Mouse (Mus musculus) gastrocnemius, adult 18-20 months (tissue): ENCODE measurements around the gene Atpaf1. TPM values are rescaled to one million over a fixed set of nuclear protein-coding genes. Genes with fewer than 3 reads are reported as not detected.

Source experiments
- DNase-seq: peaks from one replicate; pipeline ENCODE4 v3.0.0; 2021; ENCODE audit warnings: low spot score
- total RNA-seq, 2 experiments: library from RNA; stranded (reverse); gene quantifications; 2 replicates each; pipeline ENCODE4 v1.2.3; 2021

Gene Atpaf1
- total RNA-seq, 2 experiments from 2014 or later, result 56.9 to 58.7 TPM

DNA sequence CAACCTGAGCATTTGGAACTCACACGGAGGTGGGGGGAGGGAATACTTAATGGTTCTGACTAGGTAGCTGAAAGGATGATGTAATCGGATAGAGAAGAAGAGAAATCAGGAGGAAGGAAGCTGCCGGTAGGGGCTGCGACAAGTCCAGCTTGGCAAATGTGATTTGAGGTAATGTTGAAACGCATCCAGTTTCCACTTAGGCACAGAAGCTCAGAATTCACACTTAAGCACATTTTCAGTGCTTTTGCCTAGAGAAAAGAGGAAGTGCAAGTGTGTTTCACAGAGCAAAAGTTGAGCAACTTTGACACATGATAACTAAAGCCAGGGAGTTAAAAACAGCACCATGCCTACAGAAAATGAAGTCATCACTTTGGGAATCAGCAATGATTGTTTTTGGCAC, 62.8 kb downstream of the Atpaf1 start:
- DNase-seq, result no peak

DNA sequence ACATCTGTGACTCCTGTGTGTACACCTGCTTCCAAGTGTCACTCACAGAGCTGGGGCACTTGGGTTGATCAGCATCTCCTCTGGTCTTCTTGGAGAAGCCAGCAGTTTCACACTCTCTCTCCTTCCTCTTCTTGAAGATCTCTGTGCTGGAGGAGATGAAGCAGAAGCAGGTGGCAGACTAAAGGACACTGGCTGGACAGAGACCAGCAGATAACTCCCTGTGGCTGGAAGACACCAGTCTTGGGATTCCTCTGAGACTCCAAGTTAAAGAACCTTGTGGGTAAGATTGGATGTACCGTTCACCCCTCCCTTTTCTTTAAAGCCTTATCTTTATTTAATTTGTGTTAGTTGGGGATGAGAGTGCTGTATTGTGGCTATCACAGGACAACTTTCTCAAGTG, 63.5 kb downstream of the Atpaf1 start:
- DNase-seq, result no peak

DNA sequence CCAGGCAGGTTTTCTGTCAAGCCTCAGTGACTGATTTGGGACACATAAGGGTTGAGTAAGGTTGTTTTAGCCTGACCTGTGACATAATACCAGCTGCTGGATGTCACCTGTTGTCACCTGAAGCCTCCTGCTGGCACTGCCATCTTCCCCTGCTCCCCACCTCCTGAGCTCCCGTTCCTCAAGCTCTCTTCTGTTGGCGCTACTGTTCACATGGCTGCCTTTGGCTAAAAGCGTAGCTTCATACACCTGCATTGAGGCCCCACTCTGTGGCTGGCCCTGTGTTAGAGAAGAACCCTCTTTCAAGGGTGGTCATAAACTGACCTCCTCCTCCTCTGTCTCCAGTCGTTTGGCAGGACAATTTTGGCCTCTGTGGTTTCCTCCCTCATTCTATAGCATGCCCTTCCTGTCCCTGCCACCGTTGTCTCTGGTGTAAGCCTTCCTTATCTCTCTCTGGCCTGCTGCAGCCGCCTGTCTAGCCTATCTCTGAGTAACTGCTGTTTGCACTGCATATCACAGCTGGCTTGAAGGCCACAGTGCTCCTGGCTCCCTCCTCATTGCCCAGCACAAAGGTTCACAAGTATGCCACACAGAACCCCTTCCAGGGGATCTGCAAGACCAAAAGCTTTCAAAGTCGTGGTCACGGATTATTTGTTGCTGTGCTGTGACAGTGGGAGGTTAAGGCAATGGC, 64.5 kb downstream of the Atpaf1 start:
- no peak for DNase-seq

DNA sequence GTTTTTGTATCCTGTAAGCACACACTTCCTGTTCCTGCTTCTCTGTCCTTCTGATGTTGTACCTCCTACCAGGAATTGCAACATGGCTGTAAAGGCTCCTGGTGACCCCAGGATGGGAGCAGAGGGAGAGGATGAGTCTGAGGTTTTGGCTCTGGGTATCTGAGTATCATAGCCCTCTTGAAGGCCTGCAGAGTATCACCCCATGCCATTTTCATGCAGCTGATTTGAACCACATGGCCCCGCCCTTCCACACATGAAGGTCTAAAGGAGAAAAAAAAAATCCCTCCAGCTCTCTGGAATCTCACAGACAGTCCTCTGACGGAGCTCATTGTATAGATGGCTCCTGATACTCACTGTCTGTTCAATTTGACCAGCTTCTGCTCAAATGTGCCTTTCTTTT, 65.5 kb downstream of the Atpaf1 start:
- DNase-seq, result no peak

DNA sequence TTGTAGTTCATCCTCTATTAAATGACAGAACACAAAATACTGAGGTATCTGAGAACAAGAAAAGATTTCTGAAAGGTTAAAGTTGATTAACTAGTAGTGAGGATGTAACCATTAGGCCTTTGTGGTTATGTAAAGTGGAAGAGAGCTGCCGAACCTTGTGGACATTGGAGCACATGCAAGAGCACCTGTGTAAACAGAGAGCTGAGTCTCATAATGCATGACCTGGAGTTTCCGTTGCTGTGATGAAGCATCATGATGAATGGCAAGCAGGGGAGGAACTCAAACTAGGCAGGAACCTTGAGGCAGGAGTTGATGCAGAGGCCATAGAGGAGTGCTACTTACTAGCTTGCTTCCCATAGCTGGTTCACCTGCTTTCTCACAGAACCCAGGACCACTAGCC, 66.0 kb downstream of the Atpaf1 start:
- no peak for DNase-seq

DNA sequence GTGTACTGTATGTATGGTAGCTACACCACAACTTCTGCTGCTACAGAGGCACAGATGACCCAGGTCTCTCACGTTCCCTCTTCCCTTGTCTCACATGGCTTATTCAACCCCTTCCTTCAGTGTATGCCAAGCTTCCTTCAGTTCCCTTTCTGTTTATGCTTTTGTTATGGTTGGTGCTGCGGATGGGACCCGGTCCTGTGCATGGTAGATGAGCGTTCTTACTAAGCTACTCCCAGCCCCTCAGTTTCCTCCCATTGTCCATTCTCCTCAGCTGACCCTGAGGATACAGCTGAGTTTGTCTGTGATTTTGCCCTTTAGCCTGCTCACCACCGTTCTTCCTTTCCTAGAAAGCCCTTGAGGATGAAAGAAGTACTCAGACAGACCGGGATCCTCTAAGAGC, 67.0 kb downstream of the Atpaf1 start:
- no peak for DNase-seq

DNA sequence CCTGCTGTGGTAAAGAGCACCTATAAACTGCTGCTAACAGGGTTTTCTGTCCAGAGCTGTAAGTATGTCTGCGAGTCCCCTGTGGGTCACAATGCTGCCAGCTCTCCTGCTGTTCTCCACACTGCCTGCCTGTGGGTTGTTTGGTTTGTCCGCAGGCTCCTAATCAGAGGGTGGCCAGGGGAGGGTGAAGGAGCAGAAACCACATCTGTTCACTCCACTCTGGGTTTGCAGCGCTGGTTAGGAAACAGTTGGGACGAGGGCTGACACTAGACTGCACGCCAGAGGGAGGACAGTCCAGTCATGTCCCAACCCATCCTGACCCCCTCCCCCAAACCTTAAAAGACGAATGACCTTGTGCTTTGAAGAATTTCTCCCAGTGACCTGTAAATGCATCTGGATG, 70.5 kb downstream of the Atpaf1 start:
- DNase-seq, result no peak

DNA sequence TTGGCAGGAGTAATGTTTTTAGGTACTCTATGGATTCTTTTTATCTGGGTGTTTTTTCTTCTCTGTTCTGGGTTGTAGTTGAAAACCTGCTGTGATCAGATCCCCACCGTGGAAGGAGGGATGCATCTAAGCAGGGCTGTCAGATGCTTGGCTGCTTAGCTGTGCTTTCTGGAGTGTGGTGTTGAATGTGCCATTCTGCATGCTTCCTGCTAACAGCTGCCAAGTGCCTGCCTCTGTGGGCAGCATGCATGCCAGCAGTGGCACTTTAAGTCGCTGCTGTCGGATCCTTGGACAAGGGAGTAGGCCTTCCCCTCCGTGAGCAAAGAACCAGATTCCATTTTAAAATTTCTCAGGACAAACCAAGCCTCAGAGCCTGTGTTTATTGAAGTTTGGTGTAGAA, 71.0 kb downstream of the Atpaf1 start:
- no peak for DNase-seq

DNA sequence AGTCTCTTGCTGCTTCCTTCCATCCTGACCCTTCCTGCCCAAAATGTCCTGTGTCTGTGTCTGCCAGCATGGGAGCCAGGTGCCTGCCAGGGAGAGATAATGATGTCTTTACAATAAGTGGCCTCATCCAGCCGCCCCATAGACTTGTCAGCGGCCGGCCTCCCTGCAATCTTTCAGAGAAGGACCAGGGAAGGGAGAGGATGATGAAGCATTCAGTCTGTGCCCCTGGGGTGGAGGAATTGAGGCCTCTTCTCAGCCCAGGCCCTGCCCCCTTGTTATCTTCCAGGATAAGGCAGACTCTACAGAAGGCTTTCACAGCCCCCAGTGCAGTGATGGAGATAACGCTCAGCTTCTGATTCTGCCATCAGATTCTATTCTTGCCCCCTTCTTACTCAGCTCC, 71.7 kb downstream of the Atpaf1 start:
- no peak for DNase-seq

DNA sequence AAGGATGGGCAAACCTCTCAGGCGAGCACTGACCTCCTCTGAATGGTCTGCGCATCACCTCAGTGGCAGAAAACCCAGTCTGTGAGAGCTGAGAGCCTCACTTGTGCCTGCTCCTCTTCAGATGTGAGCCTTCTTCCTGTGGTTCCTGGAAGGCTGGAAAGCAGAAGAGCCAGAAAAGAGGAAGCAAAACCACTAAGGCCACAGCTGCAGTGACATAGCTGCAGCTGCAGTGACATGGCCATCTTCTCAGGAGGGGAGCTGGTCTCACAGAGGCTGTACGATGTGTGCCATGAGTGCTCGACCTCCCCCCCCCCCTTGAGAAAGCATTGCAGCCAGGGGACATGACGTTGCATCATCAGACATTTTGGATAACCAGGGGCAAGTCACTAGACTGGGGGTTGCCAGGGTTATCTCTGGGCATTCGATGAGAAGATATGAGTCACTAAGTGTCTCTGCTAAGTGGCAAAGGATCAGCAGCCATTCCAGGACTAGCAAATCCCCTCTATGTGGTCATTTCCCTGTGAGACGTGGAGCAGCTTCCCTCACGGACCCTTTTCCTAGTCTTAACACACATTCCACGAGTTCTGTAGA, 72.8 kb downstream of the Atpaf1 start:
- DNase-seq, result no peak

DNA sequence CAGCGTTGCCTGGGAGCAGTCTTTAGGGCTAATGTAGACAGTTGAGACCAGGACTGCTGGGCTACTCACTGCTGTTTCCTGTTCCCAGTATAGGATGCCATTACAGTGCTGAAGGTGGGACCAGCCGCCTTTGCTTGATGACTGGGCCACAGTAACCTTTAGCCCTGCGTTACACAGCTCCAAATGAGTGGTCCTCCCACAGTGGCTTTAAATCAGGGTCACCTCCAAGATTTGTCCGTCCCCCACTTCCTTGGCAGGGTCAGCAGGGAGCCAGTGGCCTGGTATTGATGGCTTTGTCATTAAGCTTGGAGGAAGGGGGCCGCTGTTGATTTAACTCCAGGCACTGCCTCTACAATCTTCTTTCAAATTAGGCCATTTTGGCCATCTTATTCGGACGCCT, 78.7 kb downstream of the Atpaf1 start:
- no peak for DNase-seq

DNA sequence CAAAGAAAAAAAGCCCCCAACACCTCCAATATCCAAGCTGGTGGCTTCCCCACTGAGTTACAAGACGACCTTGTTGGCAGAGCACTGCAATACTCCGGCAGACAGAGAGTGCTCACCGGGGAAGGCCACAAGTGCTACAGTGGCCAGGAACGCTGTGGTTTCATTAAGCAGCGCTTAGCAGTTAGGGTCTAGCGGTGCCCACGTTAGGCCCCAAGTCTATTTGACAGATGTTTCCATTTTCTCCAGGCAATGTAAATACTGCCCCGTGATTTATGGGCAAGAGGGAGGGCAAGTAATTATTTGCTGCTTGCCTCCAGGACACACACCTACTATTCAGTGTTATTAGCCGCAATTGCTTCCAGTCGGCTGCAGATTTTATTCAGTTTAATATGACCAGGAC, 79.3 kb downstream of the Atpaf1 start:
- DNase-seq, result no peak

Other genes starting within 250 kb of the Atpaf1 start
- under 1 TPM in 1 of 2 experiments, not detected in 1; 0.09 TPM for gene Cyp4a31, start 221.2 kb upstream of the Atpaf1 start, total RNA-seq
- not detected for gene Cyp4a32, start 183.8 kb upstream of the Atpaf1 start, total RNA-seq
- 1 to 10 TPM; 4.1 to 4.9 TPM for gene Cyp4b1, start 137.1 kb upstream of the Atpaf1 start, total RNA-seq
- gene Efcab14, start 47.1 kb upstream of the Atpaf1 start, total RNA-seq, result 10 to 100 TPM; 46.2 to 49.5 TPM
- 1 to 10 TPM; 2.8 to 4.0 TPM for gene Tex38, start 3.8 kb upstream of the Atpaf1 start, total RNA-seq
- gene Mob3c, start 43.3 kb downstream of the Atpaf1 start, total RNA-seq, result 1 to 10 TPM; 2.1 to 2.2 TPM
- 10 to 100 TPM; 21.8 to 26.1 TPM for gene Mknk1, start 54.4 kb downstream of the Atpaf1 start, total RNA-seq
- gene Kncn, start 99.6 kb downstream of the Atpaf1 start, total RNA-seq, result not detected
- not detected for gene 6430628N08Rik, start 105.9 kb downstream of the Atpaf1 start, total RNA-seq
- not detected for gene Dmbx1, start 155.1 kb downstream of the Atpaf1 start, total RNA-seq
- gene Faah, start 233.1 kb downstream of the Atpaf1 start, total RNA-seq, result under 1 TPM; 0.09 to 0.19 TPM